Mouse (Mus musculus): ENCODE data around the gene Myo1b. TPM values are rescaled to one million over a fixed set of nuclear protein-coding genes. Genes with fewer than 3 reads are reported as not detected.

Gene Myo1b
- polyA plus RNA-seq, 1 experiment: 2.6 TPM

GRCm38 (mm10) chr1:51729407-51729806 is 186.5 kb downstream of the Myo1b start:
- Histone ChIP-seq H3K36me3 (ENCODE audit: control insufficient read depth, insufficient read depth, low read length) (no peaks in the 10 kb centered on the region), H3K4me3 (ENCODE audit: low read depth, low read length) (no peak overlapping the region), H3K4me1 (ENCODE audit: control insufficient read depth, insufficient read depth, insufficient read length, low read length) (no peaks in the 10 kb centered on the region), H3K27ac (ENCODE audit: insufficient read depth, low read depth, low read length) (no peak overlapping the region), H3K27me3 (ENCODE audit: control insufficient read depth, insufficient read depth, low read length) (no peaks in the 10 kb centered on the region)
- TF ChIP-seq POLR2A (IDR thresholded peaks at IDR 0.05; ENCODE audit: low read depth, low read length) (no peak), CTCF (IDR thresholded peaks at IDR 0.05; ENCODE audit: extremely low read depth, insufficient read length, insufficient replicate concordance, low read depth, low read length) (no peak)
- 85% methylated on average over 1 of the region's 1 CpGs for WGBS

DNA sequence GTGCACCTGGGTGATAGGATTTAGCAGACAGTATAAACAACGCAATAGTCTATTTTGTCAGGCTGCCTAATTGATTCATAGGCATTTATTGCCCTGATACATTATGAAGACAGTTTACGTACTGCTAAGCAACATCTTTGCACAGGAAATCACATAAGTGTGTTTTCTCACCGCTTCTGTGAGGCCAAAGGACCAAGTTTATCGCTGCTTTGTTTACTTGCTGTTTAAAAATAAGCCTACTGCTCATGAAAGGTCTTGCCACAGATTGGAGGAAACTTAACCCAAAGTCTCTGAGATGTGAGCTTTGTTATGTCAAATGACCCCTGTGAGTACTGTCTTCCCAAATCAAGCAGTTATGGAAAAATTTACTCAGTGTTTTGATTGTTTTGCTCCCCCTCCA is 187.1 kb downstream of the Myo1b start:
- no peaks in the 10 kb centered on the region for H3K27me3 ChIP-seq (ENCODE audit: control insufficient read depth, insufficient read depth, low read length)
- no peaks in the 10 kb centered on the region for H3K4me1 ChIP-seq (ENCODE audit: control insufficient read depth, insufficient read depth, insufficient read length, low read length)
- no peak for TF ChIP-seq POLR2A (IDR thresholded peaks at IDR 0.05; ENCODE audit: low read depth, low read length)
- TF ChIP-seq CTCF (IDR thresholded peaks at IDR 0.05; ENCODE audit: extremely low read depth, insufficient read length, insufficient replicate concordance, low read depth, low read length): no peak
- no peaks in the 10 kb centered on the region for H3K36me3 ChIP-seq (ENCODE audit: control insufficient read depth, insufficient read depth, low read length)
- H3K4me3 ChIP-seq (ENCODE audit: low read depth, low read length): no peak overlapping the region
- no peak overlapping the region for H3K27ac ChIP-seq (ENCODE audit: insufficient read depth, low read depth, low read length)
- 40% methylated on average over 4 of the region's 4 CpGs for WGBS

DNA sequence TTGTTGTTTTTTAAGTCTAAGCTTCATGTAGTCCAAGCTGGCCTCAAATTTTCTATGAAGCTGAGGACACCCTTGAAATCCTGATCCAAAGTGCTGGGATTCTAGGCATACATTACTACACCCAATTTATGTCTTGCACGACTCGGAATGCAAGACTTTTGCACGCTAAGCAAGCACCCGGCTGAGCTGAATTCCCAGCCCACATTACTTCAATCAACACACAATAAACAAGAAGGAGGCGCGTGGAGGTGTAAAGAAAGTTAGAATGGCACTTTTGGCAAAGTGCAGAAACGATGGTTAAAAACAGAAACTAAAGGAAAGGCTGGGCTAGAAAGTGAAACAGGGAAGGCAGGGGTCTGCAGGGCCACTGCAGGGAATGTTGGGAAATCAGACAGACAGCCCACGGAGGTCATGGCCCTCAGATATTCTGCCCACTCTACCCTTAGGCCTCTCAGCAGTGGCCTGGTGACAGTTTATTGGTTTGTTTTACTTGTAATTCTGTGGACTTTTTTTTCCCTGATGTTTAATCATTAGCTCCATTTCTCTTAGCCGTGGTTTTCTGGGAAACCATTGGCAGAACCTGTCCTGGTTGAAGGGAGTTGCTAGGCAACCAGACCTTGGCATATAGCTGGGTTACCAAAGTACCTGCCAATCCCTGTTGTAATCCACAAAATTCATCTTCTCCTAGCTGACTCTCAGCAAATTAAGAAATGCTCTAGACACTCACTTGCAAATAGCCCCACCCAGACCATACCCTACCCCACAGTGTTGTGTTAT is 195.8 kb downstream of the Myo1b start:
- Histone ChIP-seq H3K36me3 (ENCODE audit: control insufficient read depth, insufficient read depth, low read length) (no peaks in the 10 kb centered on the region), H3K4me3 (ENCODE audit: low read depth, low read length) (no peak overlapping the region), H3K4me1 (ENCODE audit: control insufficient read depth, insufficient read depth, insufficient read length, low read length) (no peaks in the 10 kb centered on the region), H3K27ac (ENCODE audit: insufficient read depth, low read depth, low read length) (no peak overlapping the region), H3K27me3 (ENCODE audit: control insufficient read depth, insufficient read depth, low read length) (no peaks in the 10 kb centered on the region)
- TF ChIP-seq CTCF (IDR thresholded peaks at IDR 0.05; ENCODE audit: extremely low read depth, insufficient read length, insufficient replicate concordance, low read depth, low read length) (no peak), POLR2A (IDR thresholded peaks at IDR 0.05; ENCODE audit: low read depth, low read length) (no peak)
- WGBS: 27% methylated on average over 9 of the region's 9 CpGs

DNA sequence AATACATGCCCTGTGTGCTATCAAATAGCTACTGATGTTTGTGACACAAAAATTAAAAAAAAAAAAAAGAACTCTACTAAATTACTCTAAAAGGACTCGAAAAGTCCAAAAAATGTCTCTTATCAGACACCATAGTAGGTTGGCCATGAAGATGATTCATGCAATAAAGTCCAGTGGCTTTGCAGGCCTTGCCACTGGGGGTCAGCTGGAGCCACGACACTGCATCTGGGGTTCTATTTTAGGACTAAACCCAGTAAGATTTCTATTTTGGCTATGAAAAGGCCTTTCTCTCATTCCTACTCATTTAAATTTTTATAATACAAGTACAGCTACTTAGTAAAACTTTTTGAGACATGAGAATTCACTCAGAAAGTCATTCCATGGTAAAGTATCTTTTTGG is 205.0 kb downstream of the Myo1b start:
- Histone ChIP-seq H3K27ac (ENCODE audit: insufficient read depth, low read depth, low read length) (no peak overlapping the region), H3K36me3 (ENCODE audit: control insufficient read depth, insufficient read depth, low read length) (no peaks in the 10 kb centered on the region), H3K4me1 (ENCODE audit: control insufficient read depth, insufficient read depth, insufficient read length, low read length) (no peaks in the 10 kb centered on the region), H3K27me3 (ENCODE audit: control insufficient read depth, insufficient read depth, low read length) (no peaks in the 10 kb centered on the region), H3K4me3 (ENCODE audit: low read depth, low read length) (no peak overlapping the region)
- TF ChIP-seq CTCF (IDR thresholded peaks at IDR 0.05; ENCODE audit: extremely low read depth, insufficient read length, insufficient replicate concordance, low read depth, low read length): no peak
- no peak for TF ChIP-seq POLR2A (IDR thresholded peaks at IDR 0.05; ENCODE audit: low read depth, low read length)
- 82% methylated on average over 2 of the region's 2 CpGs for WGBS

DNA sequence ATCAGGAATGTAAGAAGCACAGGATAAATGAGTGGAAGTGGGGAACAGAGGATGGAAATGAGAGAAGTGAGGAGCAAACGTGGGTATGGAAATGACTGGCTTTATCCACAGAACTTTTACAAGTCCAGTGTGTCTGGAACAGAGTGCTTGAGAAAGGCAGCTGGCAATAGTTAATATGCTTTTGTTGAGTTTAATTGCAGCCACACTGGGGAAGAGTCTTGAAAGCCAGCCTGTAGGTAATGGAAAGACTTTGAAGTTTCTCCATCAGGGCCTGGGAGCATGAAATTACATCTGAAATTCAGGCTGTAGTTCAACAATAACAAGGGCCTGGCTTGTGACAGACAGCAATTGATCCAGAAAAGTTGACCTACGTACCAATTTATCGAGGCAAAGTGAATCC is 209.8 kb downstream of the Myo1b start:
- no peak overlapping the region for H3K4me3 ChIP-seq (ENCODE audit: low read depth, low read length)
- H3K4me1 ChIP-seq (ENCODE audit: control insufficient read depth, insufficient read depth, insufficient read length, low read length): no peaks in the 10 kb centered on the region
- TF ChIP-seq POLR2A (IDR thresholded peaks at IDR 0.05; ENCODE audit: low read depth, low read length) (no peak), CTCF (IDR thresholded peaks at IDR 0.05; ENCODE audit: extremely low read depth, insufficient read length, insufficient replicate concordance, low read depth, low read length) (no peak)
- H3K27ac ChIP-seq (ENCODE audit: insufficient read depth, low read depth, low read length): no peak overlapping the region
- WGBS: 93% methylated on average over 3 of the region's 3 CpGs
- H3K36me3 ChIP-seq (ENCODE audit: control insufficient read depth, insufficient read depth, low read length): no peaks in the 10 kb centered on the region
- no peaks in the 10 kb centered on the region for H3K27me3 ChIP-seq (ENCODE audit: control insufficient read depth, insufficient read depth, low read length)

DNA sequence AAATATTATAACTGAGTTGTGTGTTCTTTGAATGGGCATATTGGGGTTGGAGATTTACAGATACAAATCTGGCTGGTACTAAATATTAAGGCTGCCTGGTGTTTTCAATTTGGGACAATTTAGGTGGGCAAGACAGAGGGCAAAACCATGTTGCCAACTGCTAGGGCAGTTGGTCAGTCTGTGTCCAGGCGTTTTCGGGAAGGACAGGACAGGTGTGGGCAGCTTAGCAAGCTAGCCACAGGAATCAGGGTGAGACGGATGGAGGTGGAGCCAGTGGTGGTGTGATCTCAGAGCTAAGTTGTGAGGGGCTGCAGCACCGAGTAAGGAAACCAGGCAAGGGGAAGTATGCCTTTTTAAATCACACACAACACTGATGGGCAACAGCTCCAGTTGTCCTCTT is 211.3 kb downstream of the Myo1b start:
- Histone ChIP-seq H3K36me3 (ENCODE audit: control insufficient read depth, insufficient read depth, low read length) (no peaks in the 10 kb centered on the region), H3K27ac (ENCODE audit: insufficient read depth, low read depth, low read length) (no peak overlapping the region), H3K27me3 (ENCODE audit: control insufficient read depth, insufficient read depth, low read length) (no peaks in the 10 kb centered on the region), H3K4me3 (ENCODE audit: low read depth, low read length) (no peak overlapping the region), H3K4me1 (ENCODE audit: control insufficient read depth, insufficient read depth, insufficient read length, low read length) (no peaks in the 10 kb centered on the region)
- no peak for TF ChIP-seq CTCF (IDR thresholded peaks at IDR 0.05; ENCODE audit: extremely low read depth, insufficient read length, insufficient replicate concordance, low read depth, low read length)
- TF ChIP-seq POLR2A (IDR thresholded peaks at IDR 0.05; ENCODE audit: low read depth, low read length): no peak
- 86% methylated on average over 4 of the region's 4 CpGs for WGBS

Other genes starting within 250 kb of the Myo1b start
- 0.22 and 0.34 TPM in 2 replicates for gene Stat4, start 71.1 kb upstream of the Myo1b start, polyA plus RNA-seq (2012; rRNA removed)
- gene Stat1, start 203.4 kb upstream of the Myo1b start, polyA plus RNA-seq (2012; rRNA removed): 26.3 and 87.0 TPM in 2 replicates